1 mouse cellular context compared by ENCODE assay signal in the genomic region with DNA sequence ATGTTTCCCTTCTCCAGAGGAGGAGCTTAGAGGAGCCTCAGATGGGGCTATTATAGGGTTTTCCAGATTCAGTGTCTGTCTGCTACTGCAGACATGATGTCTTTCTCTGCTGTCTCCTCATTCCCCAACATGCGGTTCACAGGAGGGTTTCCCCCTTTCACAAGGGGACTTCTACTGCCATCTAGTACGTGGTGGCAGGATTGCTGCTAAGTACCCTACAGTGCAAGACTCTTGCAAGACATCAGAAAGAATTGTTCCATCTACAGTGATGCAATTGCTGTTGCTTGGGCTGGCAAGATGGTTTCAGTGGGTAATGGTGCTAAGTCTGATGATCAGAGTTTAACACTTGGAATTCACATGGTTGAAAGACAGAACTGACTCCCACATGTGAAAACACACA.
TF ChIP-seq lines count a peak whose summit lies in the region.

No protein-coding gene starts in this region.

TF ChIP-seq in CH12.LX, 34 proteins besides CTCF, POLR2A, EP300 and RAD21 (continued from another document):
- TF ChIP-seq JUN (IDR thresholded peaks at IDR 0.05; ENCODE audit: insufficient read depth, low read depth, low read length) (0 out of 2 replicates have a peak, but pooled peaks have one; percentile 10), JUND (conservative IDR thresholded peaks at IDR 0.05; ENCODE audit: low read depth, low read length) (no peak), GABPA (IDR thresholded peaks at IDR 0.05; ENCODE audit: insufficient replicate concordance, low read depth, low read length) (no peak), KAT2A (IDR thresholded peaks at IDR 0.05; ENCODE audit: insufficient replicate concordance, low read length) (no peak), HCFC1 (IDR thresholded peaks at IDR 0.05; ENCODE audit: low read depth, low read length) (peak; percentile 16; the same call in 1 of the 2 replicates), MAX (IDR thresholded peaks at IDR 0.05; ENCODE audit: low read length) (peak; percentile 83), E2F4 (IDR thresholded peaks at IDR 0.05; ENCODE audit: insufficient replicate concordance, low read depth, low read length) (0 out of 2 replicates have a peak, but pooled peaks have one; percentile 56), CHD2 (IDR thresholded peaks at IDR 0.05; ENCODE audit: low read length) (no peak), USF1 (IDR thresholded peaks at IDR 0.05; ENCODE audit: low read depth, low read length) (no peak), CHD1 (IDR thresholded peaks at IDR 0.05; ENCODE audit: low read depth, low read length) (no peak), NELFE (IDR thresholded peaks at IDR 0.05; ENCODE audit: low read depth, low read length) (peak; percentile 33; the same call in 1 of the 2 replicates), USF2 (conservative IDR thresholded peaks at IDR 0.05; ENCODE audit: low read depth, low read length) (no peak), ZMIZ1 (IDR thresholded peaks at IDR 0.05; ENCODE audit: low read depth, low read length) (no peak)
